Mouse (Mus musculus) heart, embryonic 12.5 days (tissue): ENCODE measurements around the gene Cyp4a30b. TPM values are rescaled to one million over a fixed set of nuclear protein-coding genes. Genes with fewer than 3 reads are reported as not detected.
"Not testable (repeated sequence)": the region's sequence is repeated elsewhere in the genome, so short reads cannot be mapped to it uniquely, and the experiment has no call there.

Experiments
- ATAC-seq: fragments of 200-750 bp; cut with Nextera tagmentation; 2 replicates; pipeline ENCODE4 v1.8.0; 2017; ENCODE audit warnings: moderate TSS enrichment, moderate library complexity; ENCODE audit not compliant: insufficient number of reproducible peaks, low FRiP score
- H3K27ac ChIP-seq: fragments of 300-500 bp; sonication (generic); 2 replicates; pipeline ENCODE4 v1.5.1; 2016; ENCODE audit warnings: mild to moderate bottlenecking, moderate library complexity; ENCODE audit not compliant: poor library complexity, severe bottlenecking
- H3K27me3 ChIP-seq: fragments of 300-500 bp; sonication (generic); replicated peaks from 2 replicates; pipeline ENCODE4 v1.6.1; 2016; ENCODE audit warnings: mild to moderate bottlenecking, moderate library complexity
- H3K36me3 ChIP-seq: fragments of 300-500 bp; sonication (generic); 2 replicates; pipeline ENCODE4 v1.6.1; 2016; ENCODE audit warnings: mild to moderate bottlenecking, moderate library complexity
- H3K4me1 ChIP-seq: fragments of 300-500 bp; sonication (generic); replicated peaks from 2 replicates; pipeline ENCODE4 v1.6.1; 2016; ENCODE audit warnings: mild to moderate bottlenecking
- H3K4me2 ChIP-seq: fragments of 300-500 bp; sonication (generic); 2 replicates; pipeline ENCODE4 v1.6.1; 2016; ENCODE audit warnings: mild to moderate bottlenecking, moderate library complexity
- H3K4me3 ChIP-seq: fragments of 300-500 bp; sonication (generic); 2 replicates; pipeline ENCODE4 v1.5.1; 2016; ENCODE audit warnings: mild to moderate bottlenecking
- H3K9ac ChIP-seq: fragments of 300-500 bp; sonication (generic); 2 replicates; pipeline ENCODE4 v1.6.1; 2016; ENCODE audit warnings: mild to moderate bottlenecking, moderate library complexity
- H3K9me3 ChIP-seq: fragments of 300-500 bp; sonication (generic); replicated peaks from 2 replicates; pipeline ENCODE4 v1.6.1; 2016; ENCODE audit warnings: mild to moderate bottlenecking, moderate library complexity
- WGBS: fragments of 180-500 bp; shearing (Covaris S2); methylation state at CpG from one replicate; pipeline ENCODE4 v1.1.7; 2016; 5-methylcytosine and 5-hydroxymethylcytosine counted together
- polyA plus RNA-seq: library from polyadenylated mRNA; unstranded; fragments of >200 nt; fragmentation: Nextera tagmentation; extraction: Ambion mirVana; gene quantifications from 2 replicates; pipeline ENCODE4 v1.2.1, GENCODE M21; 2016

Gene Cyp4a30b
- polyA plus RNA-seq = not detected in 2 replicates

- H3K27me3 ChIP-seq = no peaks in the 10 kb centered on the region
- WGBS = 68% methylated on average over 3 of the region's 3 CpGs
- no peak within 1 kb of the TSS for H3K4me2 ChIP-seq
- no peaks in the 10 kb centered on the region; the same call in 1 of the 2 replicates for H3K9me3 ChIP-seq
- no peaks in the 10 kb centered on the region for H3K36me3 ChIP-seq
- H3K27ac ChIP-seq = no peak within 1 kb of the TSS
- H3K4me3 ChIP-seq = no peak within 1 kb of the TSS
- ATAC-seq = no peak
- H3K9ac ChIP-seq = no peak within 1 kb of the TSS
- no peaks in the 10 kb centered on the region for H3K4me1 ChIP-seq
Observed at GRCm38 (mm10) chr4:115452304-115452703, at the start of gene Cyp4a30b. Gene Cyp4a30b, plus strand, starts transcription at chr4:115452604.

- H3K4me2 ChIP-seq, H3K9ac ChIP-seq, H3K27ac ChIP-seq, H3K36me3 ChIP-seq, H3K4me1 ChIP-seq, H3K4me3 ChIP-seq, H3K9me3 ChIP-seq, H3K27me3 ChIP-seq, ATAC-seq: not testable (repeated sequence)
Observed at GRCm38 (mm10) chr4:115411324-115411723, 41.1 kb upstream of the Cyp4a30b start, which contains the start of gene Cyp4a12b. Gene Cyp4a12b, plus strand, starts transcription at chr4:115411624.

- H3K36me3 ChIP-seq = no peaks in the 10 kb centered on the region
- ATAC-seq = no peak
- no peaks in the 10 kb centered on the region for H3K27me3 ChIP-seq
- no peak overlapping the region for H3K4me3 ChIP-seq
- no peak overlapping the region for H3K27ac ChIP-seq
- H3K9me3 ChIP-seq = no peaks in the 10 kb centered on the region; the same call in 1 of the 2 replicates
- H3K9ac ChIP-seq = no peak overlapping the region
- WGBS = 57% methylated on average over 3 of the region's 3 CpGs
- H3K4me2 ChIP-seq = no peak overlapping the region
- no peaks in the 10 kb centered on the region for H3K4me1 ChIP-seq
Observed at GRCm38 (mm10) chr4:115450577-115451137, 1.7 kb upstream of the Cyp4a30b start.

- H3K9ac ChIP-seq, H3K27ac ChIP-seq, H3K4me3 ChIP-seq, H3K4me2 ChIP-seq, ATAC-seq, H3K9me3 ChIP-seq, H3K36me3 ChIP-seq, H3K4me1 ChIP-seq, H3K27me3 ChIP-seq: not testable (repeated sequence)
- WGBS = 77% methylated on average over 3 of the region's 3 CpGs
Observed at GRCm38 (mm10) chr4:115473585-115473984, 21.2 kb downstream of the Cyp4a30b start.

DNA sequence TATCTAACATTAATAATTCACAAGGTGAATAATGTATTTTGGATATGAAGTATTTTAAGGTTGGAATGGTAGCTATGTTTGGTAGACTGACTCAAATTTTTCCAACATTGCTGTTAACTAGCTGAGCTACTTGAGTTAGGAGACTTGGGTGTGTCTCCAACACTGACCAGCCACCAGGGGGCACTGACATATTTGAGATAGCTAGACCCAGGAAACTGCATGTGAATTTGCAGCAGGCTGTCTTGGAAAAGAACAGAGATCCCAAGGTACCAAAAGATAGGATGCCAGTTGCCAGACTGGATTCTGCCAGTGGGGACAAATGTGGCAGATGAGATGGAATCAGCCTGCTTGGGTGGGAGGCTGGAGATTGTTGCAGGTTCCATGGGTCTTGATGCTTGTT is 23.6 kb downstream of the Cyp4a30b start:
- H3K9ac ChIP-seq, H3K36me3 ChIP-seq, H3K4me3 ChIP-seq, ATAC-seq, H3K27me3 ChIP-seq, H3K4me2 ChIP-seq, H3K4me1 ChIP-seq, H3K27ac ChIP-seq, H3K9me3 ChIP-seq: not testable (repeated sequence)

- 56% methylated on average over 6 of the region's 6 CpGs for WGBS
- H3K4me2 ChIP-seq = no peak overlapping the region
- no peak overlapping the region for H3K4me3 ChIP-seq
- ATAC-seq = no peak
- H3K9ac ChIP-seq = no peak overlapping the region
- no peaks in the 10 kb centered on the region for H3K27me3 ChIP-seq
- H3K27ac ChIP-seq = no peak overlapping the region
- H3K36me3 ChIP-seq = no peaks in the 10 kb centered on the region
- no peaks in the 10 kb centered on the region for H3K9me3 ChIP-seq
- H3K4me1 ChIP-seq = no peaks in the 10 kb centered on the region
Observed at GRCm38 (mm10) chr4:115481006-115481652, 28.7 kb downstream of the Cyp4a30b start.

GRCm38 (mm10) chr4:115496001-115496400 is 43.6 kb downstream of the Cyp4a30b start, which contains the start of gene Cyp4a14:
Gene Cyp4a14, minus strand, starts transcription at chr4:115496142.
- ATAC-seq = no peak
- H3K4me2 ChIP-seq = no peak within 1 kb of the TSS
- H3K36me3 ChIP-seq = no peaks in the 10 kb centered on the region
- 75% methylated on average over 1 of the region's 1 CpGs for whole genome bisulfite sequencing
- H3K4me1 ChIP-seq = no peaks in the 10 kb centered on the region
- H3K9me3 ChIP-seq = no peaks in the 10 kb centered on the region
- no peak within 1 kb of the TSS for H3K9ac ChIP-seq
- no peaks in the 10 kb centered on the region for H3K27me3 ChIP-seq
- no peak within 1 kb of the TSS for H3K4me3 ChIP-seq
- H3K27ac ChIP-seq = no peak within 1 kb of the TSS

DNA sequence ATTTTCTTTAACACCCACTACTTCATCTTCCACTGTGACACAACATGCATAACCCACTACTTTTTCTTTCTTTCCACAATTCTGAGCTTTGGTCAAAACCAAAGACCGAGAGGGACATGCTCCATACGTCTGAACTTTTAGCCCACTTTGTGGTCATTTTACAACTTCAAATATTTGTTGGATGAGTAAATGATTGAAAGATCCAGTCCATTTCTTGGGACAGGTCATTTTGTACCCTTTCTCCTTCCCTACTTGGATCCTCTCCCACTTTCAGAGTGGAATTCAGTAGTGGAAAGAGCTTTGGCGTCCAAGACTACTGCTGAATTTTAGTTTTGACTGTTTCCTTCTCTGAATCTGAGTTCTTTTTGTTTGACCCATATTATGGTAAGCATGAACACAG is 45.1 kb downstream of the Cyp4a30b start:
- no peaks in the 10 kb centered on the region for H3K27me3 ChIP-seq
- no peaks in the 10 kb centered on the region for H3K4me1 ChIP-seq
- H3K4me2 ChIP-seq = no peak overlapping the region
- H3K4me3 ChIP-seq = no peak overlapping the region
- ATAC-seq = no peak
- no peak overlapping the region for H3K9ac ChIP-seq
- H3K27ac ChIP-seq = no peak overlapping the region
- no peaks in the 10 kb centered on the region for H3K36me3 ChIP-seq
- 79% methylated on average over 3 of the region's 3 CpGs for WGBS
- H3K9me3 ChIP-seq = no peaks in the 10 kb centered on the region

- H3K36me3 ChIP-seq, H3K9me3 ChIP-seq, H3K9ac ChIP-seq, H3K4me3 ChIP-seq, ATAC-seq, H3K27me3 ChIP-seq, H3K27ac ChIP-seq, H3K4me2 ChIP-seq, H3K4me1 ChIP-seq: not testable (repeated sequence)
Observed at GRCm38 (mm10) chr4:115513964-115514363, 61.6 kb downstream of the Cyp4a30b start.

DNA sequence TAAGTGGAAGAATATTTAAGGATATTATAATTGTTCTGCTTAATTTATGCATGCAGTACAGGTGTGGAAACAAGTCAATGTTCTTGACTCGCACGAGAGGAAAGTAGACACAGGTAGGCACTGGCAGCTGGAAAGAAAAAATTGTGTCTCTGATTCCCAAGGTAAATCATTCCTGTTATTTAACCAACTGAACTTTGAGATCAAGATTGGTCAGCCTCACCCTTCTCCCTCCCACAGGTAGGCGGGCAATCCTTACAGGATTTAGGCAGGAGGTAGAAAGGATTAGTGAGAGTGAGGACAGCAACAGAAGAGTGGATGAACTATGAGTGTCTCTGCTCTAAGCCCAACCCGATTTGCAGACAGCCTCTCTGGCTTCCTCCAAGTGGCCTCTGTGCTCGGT is 65.6 kb downstream of the Cyp4a30b start, which contains the start of gene Cyp4a10:
TSS of gene Cyp4a10 (plus strand) at position 265 of the 400 bp plus-strand sequence.
- not testable (repeated sequence) for ATAC-seq, H3K27me3 ChIP-seq, H3K9me3 ChIP-seq, H3K9ac ChIP-seq, H3K4me1 ChIP-seq, H3K4me3 ChIP-seq, H3K27ac ChIP-seq, H3K4me2 ChIP-seq, H3K36me3 ChIP-seq
- 69% methylated on average over 5 of the region's 5 CpGs for WGBS

DNA sequence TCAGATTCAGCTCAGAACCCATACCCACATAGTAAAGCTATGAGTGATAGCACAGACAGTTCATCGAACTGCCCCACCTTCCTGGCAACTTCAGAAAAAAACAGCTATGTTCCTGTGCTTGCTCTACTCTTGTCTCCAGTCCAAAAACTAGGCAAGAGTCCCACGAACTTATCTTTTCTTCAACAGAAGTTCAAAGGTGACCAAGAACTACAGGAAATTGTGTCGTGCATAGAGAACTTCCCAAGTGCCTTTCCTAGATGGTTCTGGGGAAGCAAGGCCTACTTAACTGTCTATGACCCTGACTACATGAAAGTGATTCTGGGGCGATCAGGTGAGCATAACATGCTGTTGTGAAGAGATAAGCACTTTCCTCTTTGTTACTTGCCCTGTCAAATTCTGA is 67.0 kb downstream of the Cyp4a30b start:
- Histone ChIP-seq H3K9ac (no peak overlapping the region), H3K36me3 (no peaks in the 10 kb centered on the region), H3K27ac (no peak overlapping the region), H3K4me1 (no peaks in the 10 kb centered on the region), H3K4me3 (no peak overlapping the region), H3K27me3 (no peaks in the 10 kb centered on the region), H3K9me3 (no peaks in the 10 kb centered on the region), H3K4me2 (no peak overlapping the region)
- ATAC-seq = no peak
- 49% methylated on average over 4 of the region's 4 CpGs for WGBS
